Mouse (Mus musculus) neutrophil, adult 5-6 weeks (primary cell): ENCODE results near the gene Sult3a2. TPM values are rescaled to one million over a fixed set of nuclear protein-coding genes. Genes with fewer than 3 reads are reported as not detected.
"Not testable (repeated sequence)": the region's sequence is repeated elsewhere in the genome, so short reads cannot be mapped to it uniquely, and the experiment has no call there.

Source experiments
- ATAC-seq: fragments of 151-379, 151-347 bp; 2 replicates; pipeline ENCODE4 v1.8.0; 2017; ENCODE audit warnings: mild to moderate bottlenecking, moderate TSS enrichment; ENCODE audit not compliant: insufficient number of reproducible peaks, poor library complexity, low FRiP score, severe bottlenecking; ENCODE audit errors: extremely low read depth
- total RNA-seq: library from RNA; stranded (forward); fragments of 200-1000 nt; gene quantifications from 2 replicates; pipeline ENCODE4 v1.2.3, GENCODE M21; 2017

Sult3a2 gene
- total RNA-seq = not detected in 2 replicates

DNA sequence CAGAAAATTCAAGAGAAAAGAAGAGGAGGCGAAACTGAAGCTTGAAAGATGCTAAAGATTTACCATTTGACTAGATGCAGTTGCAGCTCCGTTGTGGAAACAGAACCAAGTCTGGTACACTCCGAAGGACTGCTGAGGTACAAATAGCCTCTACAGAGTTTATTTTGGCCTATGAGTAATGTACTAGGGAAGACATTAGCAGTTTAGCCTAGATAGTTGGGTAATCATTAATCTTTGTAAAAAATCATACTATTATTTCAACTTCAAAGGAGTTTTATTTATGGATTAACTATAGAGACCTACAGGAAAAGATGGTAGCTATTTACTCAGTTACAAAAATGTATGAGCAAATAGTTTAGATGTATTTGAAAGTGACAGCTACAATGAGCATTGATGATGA, at the start of gene Sult3a2:
TSS of gene Sult3a2 (minus strand) at position 101 of the 400 bp plus-strand sequence.
- ATAC-seq = no peak

GRCm38 (mm10) chr10:33820892-33821291, 34.4 kb upstream of the Sult3a2 start:
- ATAC-seq = no peak

DNA sequence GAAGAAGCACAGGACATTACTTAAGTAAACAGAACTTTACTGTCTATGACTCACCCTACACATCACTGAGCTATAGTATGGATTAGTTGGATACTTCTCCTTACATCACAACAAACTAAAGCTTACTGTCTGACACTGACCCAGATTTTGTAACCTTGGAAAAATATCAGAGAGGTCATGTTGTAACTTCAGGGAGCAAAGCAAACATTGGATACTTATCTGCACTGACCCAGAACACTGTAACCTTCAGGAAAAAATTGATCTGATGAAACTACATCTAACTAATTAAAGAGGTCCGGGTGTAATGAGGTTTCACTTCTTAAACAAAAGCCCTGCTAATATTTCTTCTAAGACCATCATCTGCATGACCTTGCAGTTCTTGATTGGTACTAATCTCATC, 30.4 kb upstream of the Sult3a2 start:
- no peak for ATAC-seq

DNA sequence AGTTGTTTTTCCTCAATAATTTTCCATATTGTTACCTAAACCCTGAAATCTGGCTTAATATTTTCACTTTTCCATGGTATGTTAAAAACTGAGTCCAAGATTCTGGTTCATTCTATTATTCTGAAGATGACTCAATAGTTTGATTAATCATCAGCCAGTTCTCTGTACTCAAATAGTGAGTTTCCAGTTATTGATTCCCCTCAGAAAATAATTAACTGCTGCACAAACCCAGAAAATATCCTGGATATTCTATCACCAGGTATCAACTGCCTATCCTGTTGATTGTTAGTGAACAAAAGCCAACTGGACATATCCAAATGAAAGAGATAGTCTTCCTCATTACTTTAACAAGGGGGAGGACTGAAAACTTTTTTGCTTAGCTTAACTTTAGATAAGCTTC, 27.8 kb upstream of the Sult3a2 start:
- ATAC-seq = no peak

DNA sequence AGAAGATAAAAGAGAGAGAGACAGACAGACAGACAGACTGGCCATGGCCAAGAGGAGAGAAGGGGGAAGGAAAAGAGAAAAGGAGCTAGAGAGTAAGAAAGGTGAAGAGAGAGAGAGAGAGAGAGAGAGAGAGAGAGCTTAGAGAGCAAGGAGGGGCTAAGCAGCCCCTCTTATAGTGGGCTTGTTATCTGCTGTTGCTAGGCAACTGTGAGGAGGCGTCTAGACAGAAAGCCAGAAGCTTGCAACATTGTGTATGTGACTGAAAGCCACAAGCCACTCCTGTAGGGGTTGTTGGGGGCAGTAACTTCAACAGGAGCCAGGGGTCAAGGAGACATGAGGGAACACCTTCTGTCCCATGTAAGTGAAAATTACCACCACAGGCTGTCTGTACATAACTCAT, 25.3 kb upstream of the Sult3a2 start:
- no peak for ATAC-seq

DNA sequence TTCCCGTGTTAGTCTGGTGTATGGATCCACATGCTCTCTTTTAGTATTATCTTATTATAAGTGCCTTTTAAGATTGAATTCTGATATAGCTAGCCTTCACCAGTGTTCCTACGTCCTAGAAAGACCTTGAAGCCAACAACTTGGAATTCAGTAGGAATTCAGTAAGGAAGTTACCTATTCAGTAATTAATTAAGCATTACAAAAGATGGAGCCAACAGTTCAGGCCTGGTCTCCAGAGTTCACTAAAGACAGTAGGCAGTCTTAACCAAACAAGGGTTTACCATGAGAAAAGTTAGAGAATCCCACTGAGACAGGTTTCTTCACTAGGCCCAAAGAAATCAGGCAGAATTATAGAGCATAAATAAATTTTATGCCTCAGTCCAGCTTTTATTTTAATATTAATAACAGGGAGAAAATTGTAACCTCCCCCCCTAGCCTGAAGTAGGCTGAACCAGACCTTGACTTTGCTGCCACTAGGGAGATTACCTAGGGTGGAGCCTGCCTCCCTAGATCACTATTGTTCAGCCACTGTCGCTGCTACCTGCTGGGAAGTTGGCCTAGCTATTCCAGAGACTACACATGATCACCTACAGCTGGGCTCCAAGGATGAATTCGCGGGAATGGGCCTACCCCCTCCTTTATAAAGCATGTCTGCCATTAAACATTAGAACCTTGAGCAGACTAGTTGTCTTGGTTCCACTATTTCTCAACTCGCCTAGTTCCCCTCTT, 10.9 kb upstream of the Sult3a2 start:
- not testable (repeated sequence) for ATAC-seq

DNA sequence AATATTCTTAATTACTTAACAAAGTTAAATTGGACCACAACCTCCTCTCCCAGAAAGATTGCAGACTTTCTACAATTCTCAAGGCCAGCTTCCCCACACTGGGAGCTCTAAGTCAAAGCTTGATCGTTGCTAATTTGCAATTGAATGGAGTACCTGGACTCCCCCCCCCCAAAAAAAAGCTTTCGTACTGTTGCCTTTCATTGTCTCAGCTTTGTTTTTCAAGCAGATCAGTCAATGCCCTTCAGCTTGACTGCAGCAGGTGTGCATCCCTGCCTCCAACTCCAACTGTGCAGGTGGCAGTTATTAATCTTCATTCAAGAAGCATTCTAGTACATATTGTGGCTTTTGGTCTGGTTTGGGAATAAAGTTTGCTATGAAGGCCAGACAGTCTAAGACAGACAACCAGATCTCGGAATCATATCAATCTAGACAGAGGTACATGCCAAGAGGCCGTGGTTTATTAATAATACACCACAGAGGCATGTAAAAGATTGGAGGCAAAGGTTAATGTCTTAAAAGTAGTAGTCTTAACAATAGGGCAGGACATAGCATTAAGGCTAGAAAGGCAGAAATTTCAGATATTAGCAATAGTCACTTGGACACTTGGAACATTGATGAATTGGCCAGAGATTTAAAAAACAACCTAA, 9.9 kb upstream of the Sult3a2 start:
- ATAC-seq = not testable (repeated sequence)

DNA sequence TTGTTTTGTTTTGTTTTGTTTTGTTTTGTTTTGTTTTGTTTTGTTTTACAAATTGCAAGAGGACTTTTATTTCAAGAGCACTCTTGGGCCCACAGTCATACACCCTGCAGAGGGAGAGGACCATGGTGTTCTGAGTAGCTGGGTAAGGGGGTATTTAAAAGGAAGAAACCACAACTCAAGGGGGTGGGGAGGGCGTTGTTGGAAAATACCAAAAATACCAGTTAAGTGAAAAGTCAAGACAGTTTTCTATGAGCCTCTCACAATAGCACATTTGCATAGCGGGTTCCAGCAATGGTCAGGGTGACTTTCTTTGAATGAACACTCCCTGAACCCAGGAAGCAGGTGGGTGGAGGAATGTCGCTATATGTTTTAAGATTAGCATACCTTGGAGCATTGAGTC, 5.7 kb upstream of the Sult3a2 start:
- ATAC-seq = not testable (repeated sequence)

DNA sequence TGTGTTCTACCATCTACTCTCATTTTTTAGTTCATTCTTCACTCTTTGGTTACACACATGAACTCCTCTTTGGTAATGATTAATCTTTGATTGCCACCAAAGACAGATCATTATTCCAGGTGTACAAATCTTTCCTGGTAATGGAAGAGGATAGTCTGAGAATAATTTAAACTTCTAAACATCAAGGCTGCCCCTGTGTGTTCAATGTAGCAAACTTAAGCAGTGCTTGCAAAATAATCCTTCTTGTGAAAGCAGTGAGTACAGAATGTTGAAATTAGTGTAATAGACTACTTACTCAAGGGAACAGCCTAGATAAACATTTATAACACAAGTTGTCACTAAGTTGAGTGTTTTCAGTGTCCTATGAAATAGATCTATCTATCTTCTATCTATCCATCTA, 1.0 kb upstream of the Sult3a2 start:
- no peak for ATAC-seq

DNA sequence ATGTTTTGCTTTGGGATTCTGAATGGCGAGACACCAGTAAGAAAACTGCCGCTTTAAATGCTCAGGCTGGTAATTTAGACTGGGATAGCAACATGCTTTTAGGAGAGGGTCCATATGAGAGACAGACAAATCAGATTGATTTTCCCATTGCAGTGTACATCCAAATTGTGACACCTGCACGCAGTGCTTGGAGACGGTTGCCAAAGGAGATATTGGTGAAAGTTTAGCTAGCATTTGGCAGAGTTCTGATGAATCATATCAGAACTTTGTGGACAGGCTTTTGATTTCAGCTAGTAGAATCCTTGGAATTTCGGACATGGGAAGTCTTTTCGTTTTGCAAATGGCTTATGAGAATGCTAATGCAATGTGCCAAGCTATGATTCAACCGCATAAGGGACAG, 51.3 kb downstream of the Sult3a2 start:
- ATAC-seq = not testable (repeated sequence)

DNA sequence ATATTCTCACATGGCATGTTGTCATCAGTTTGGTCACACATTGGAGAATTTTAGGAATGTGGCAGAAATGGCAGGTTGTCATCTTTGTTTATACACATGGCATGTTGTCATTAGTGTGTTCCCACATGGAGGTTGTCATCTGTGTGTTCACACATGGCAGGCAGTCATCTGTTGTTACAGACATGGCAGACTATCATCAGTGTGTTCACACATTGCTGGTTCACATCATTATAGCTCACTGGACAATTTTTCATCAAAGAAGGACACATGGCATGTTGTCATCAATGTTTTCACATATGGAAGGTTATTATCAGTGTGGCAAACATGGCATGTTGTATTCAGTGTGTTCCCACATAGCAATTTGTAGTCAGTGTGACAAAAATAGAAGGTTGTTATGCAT, 53.3 kb downstream of the Sult3a2 start:
- ATAC-seq = no peak

GRCm38 (mm10) chr10:33732409-33733185, 53.9 kb downstream of the Sult3a2 start:
- ATAC-seq = no peak

- no peak for ATAC-seq
These were observed 62.7 kb downstream of the Sult3a2 start for GRCm38 (mm10) chr10:33723764-33724163.

DNA sequence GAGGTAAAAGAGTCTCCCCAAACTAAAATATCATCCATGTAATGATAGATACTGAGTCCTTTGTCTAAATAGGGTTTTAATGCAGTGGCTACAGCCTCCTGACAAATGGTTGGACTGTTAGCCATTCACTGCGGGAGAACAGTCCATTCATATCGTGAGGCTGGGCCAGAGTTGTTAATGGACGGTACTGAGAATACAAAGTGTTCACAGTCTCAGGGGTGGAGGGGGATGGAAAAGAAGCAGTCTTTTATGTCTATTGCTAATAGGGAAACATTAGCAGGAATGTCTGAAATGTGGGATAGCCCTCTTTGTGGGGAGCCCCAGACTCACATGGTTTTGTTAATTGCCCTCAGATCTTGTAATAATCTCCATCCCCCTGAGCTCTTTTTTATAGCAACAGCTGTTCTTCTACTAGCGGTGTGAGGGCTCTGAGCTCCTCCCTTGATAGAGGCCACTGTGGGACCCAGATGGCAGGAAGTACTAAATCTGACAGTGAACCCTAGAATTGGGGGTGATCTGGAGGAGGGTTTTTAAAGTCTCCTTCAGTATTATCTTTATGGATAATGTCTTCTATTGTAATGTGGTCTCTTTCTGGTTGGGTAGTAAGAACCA, 64.6 kb downstream of the Sult3a2 start:
- no peak for ATAC-seq

Other genes with a start within 250 kb of the Sult3a2 start
- gene Clvs2, start 161.9 kb downstream of the Sult3a2 start, total RNA-seq = not detected in 2 replicates
- not detected in 2 replicates for gene Sult3a1, start 71.0 kb upstream of the Sult3a2 start, total RNA-seq
- gene Rsph4a, start 118.4 kb upstream of the Sult3a2 start, total RNA-seq = not detected in 2 replicates
- gene Zup1, start 164.6 kb upstream of the Sult3a2 start, total RNA-seq = 88.9 and 92.9 TPM in 2 replicates
- gene Rwdd1, start 232.9 kb upstream of the Sult3a2 start, total RNA-seq = 34.7 and 45.9 TPM in 2 replicates